Mouse (Mus musculus) CH12.LX (cell line): ENCODE measurements around the gene Marveld2. TPM values are rescaled to one million over a fixed set of nuclear protein-coding genes. Genes with fewer than 3 reads are reported as not detected.

ENCODE experiments used
- DNase-seq: peaks from one replicate; pipeline ENCODE4 v3.0.0-alpha.2; 2013; ENCODE audit errors: extremely low read depth
- H3K27ac ChIP-seq: 2 replicates; pipeline ENCODE4 v1.5.1; 2012; ENCODE audit warnings: low read depth, mild to moderate bottlenecking, control low read depth, moderate library complexity; ENCODE audit not compliant: insufficient read depth
- H3K27me3 ChIP-seq: replicated peaks from 2 replicates; pipeline ENCODE3; 2012; ENCODE audit warnings: inconsistent platforms
- H3K36me3 ChIP-seq, 2 experiments: replicated peaks in 1 of 2; 2 replicates each; pipeline versions ENCODE3 to v1.6.1; 2012; ENCODE audit warnings: inconsistent platforms in 1 of 2, low read length in 1 of 2, mild to moderate bottlenecking in 1 of 2, mixed read lengths in 1 of 2, moderate library complexity in 1 of 2; ENCODE audit not compliant: control insufficient read depth in 1 of 2, insufficient read depth in 1 of 2
- H3K4me1 ChIP-seq, 2 experiments: 2 replicates each; pipeline ENCODE4 v1.6.1; 2012; ENCODE audit warnings: inconsistent platforms in 1 of 2, moderate library complexity in 1 of 2; ENCODE audit not compliant: insufficient read depth in 2 of 2, control insufficient read depth in 1 of 2
- H3K4me2 ChIP-seq: 2 replicates; pipeline ENCODE4 v1.6.1; 2012; ENCODE audit warnings: low read depth, mild to moderate bottlenecking, control low read depth; ENCODE audit not compliant: poor library complexity, insufficient read depth, severe bottlenecking
- H3K4me3 ChIP-seq, 3 experiments: fragments of 150-350 bp in 1 of 3; sonication (generic) in 1 of 3; replicated peaks in 1 of 3; 2 replicates each; pipeline versions ENCODE3 to v1.5.1; 2011 to 2012; ENCODE audit warnings: low read depth in 2 of 3, low read length in 2 of 3, mild to moderate bottlenecking in 2 of 3, moderate library complexity in 2 of 3, control low read depth in 1 of 3, improper control_type of control experiment in 1 of 3, inconsistent platforms in 1 of 3, mixed read lengths in 1 of 3; ENCODE audit not compliant: poor library complexity in 1 of 3
- H3K79me2 ChIP-seq: replicated peaks from 2 replicates; pipeline ENCODE4 v1.6.1; 2012; ENCODE audit warnings: mild to moderate bottlenecking, moderate library complexity; ENCODE audit not compliant: control insufficient read depth, poor library complexity, insufficient read depth, severe bottlenecking; ENCODE audit errors: extremely low read depth
- H3K9ac ChIP-seq: 2 replicates; pipeline ENCODE4 v1.6.1; 2012; ENCODE audit warnings: low read depth, mild to moderate bottlenecking, control low read depth, moderate library complexity; ENCODE audit not compliant: insufficient read depth
- H3K9me3 ChIP-seq: replicated peaks from 2 replicates; pipeline ENCODE3; 2012; ENCODE audit warnings: low read length, inconsistent platforms, mixed read lengths
- CHD1 ChIP-seq: IDR thresholded peaks from 2 replicates; pipeline ENCODE4 v1.6.1; 2012; ENCODE audit warnings: low read depth, low read length, improper control_type of control experiment, inconsistent platforms
- CTCF ChIP-seq, 2 experiments: IDR thresholded peaks in 1 of 2; conservative IDR thresholded peaks in 1 of 2; 2 replicates each; pipeline ENCODE4 v1.5.1; 2011 to 2012; ENCODE audit warnings: low read depth in 2 of 2, low read length in 2 of 2, improper control_type of control experiment in 1 of 2, inconsistent platforms in 1 of 2, mild to moderate bottlenecking in 1 of 2, moderate library complexity in 1 of 2
- E2F4 ChIP-seq: IDR thresholded peaks from 2 replicates; pipeline ENCODE4 v1.6.1; 2011; ENCODE audit warnings: low read depth, low read length, improper control_type of control experiment; ENCODE audit not compliant: insufficient replicate concordance
- EP300 ChIP-seq: IDR thresholded peaks from 2 replicates; pipeline ENCODE4 v1.6.1; 2011; ENCODE audit warnings: low read length, improper control_type of control experiment
- ETS1 ChIP-seq: conservative IDR thresholded peaks from 2 replicates; pipeline ENCODE4 v1.6.1; 2012; ENCODE audit warnings: low read depth, mild to moderate bottlenecking, inconsistent platforms, low read length, improper control_type of control experiment, moderate library complexity
- HCFC1 ChIP-seq: IDR thresholded peaks from 2 replicates; pipeline ENCODE4 v1.6.1; 2012; ENCODE audit warnings: low read depth, mild to moderate bottlenecking, inconsistent platforms, low read length, improper control_type of control experiment
- IRF4 ChIP-seq: IDR thresholded peaks from 2 replicates; pipeline ENCODE4 v1.6.1; 2014; ENCODE audit warnings: low read depth, mild to moderate bottlenecking, inconsistent platforms, low read length, improper control_type of control experiment
- JUN ChIP-seq: IDR thresholded peaks from 2 replicates; pipeline ENCODE4 v1.6.1; 2011; ENCODE audit warnings: low read depth, mild to moderate bottlenecking, low read length, improper control_type of control experiment, moderate library complexity; ENCODE audit not compliant: insufficient read depth
- KAT2A ChIP-seq: IDR thresholded peaks from 2 replicates; pipeline ENCODE4 v1.6.1; 2012; ENCODE audit warnings: low read length, improper control_type of control experiment, inconsistent platforms; ENCODE audit not compliant: insufficient replicate concordance
- MAZ ChIP-seq: IDR thresholded peaks from 2 replicates; pipeline ENCODE4 v1.6.1; 2012; ENCODE audit warnings: low read depth, mild to moderate bottlenecking, inconsistent platforms, low read length, improper control_type of control experiment, moderate library complexity
- MXI1 ChIP-seq: IDR thresholded peaks from 2 replicates; pipeline ENCODE4 v1.6.1; 2011; ENCODE audit warnings: mild to moderate bottlenecking, low read depth, low read length, improper control_type of control experiment
- MYC ChIP-seq: IDR thresholded peaks from 2 replicates; pipeline ENCODE4 v1.6.1; 2011; ENCODE audit warnings: low read depth, mild to moderate bottlenecking, improper control_type of control experiment, low read length
- PAX5 ChIP-seq: IDR thresholded peaks from 2 replicates; pipeline ENCODE4 v1.6.1; 2012; ENCODE audit warnings: low read length, inconsistent platforms, mixed read lengths
- POLR2AphosphoS2 ChIP-seq: IDR thresholded peaks from 2 replicates; pipeline ENCODE4 v1.6.1; 2011; ENCODE audit warnings: low read depth, low read length, improper control_type of control experiment
- RAD21 ChIP-seq: IDR thresholded peaks from 2 replicates; pipeline ENCODE4 v1.6.1; 2011; ENCODE audit warnings: low read depth, mild to moderate bottlenecking, low read length, improper control_type of control experiment, moderate library complexity
- RCOR1 ChIP-seq: conservative IDR thresholded peaks from 2 replicates; pipeline ENCODE4 v1.6.1; 2012; ENCODE audit warnings: low read depth, mild to moderate bottlenecking, inconsistent platforms, low read length, improper control_type of control experiment
- SMC3 ChIP-seq: IDR thresholded peaks from 2 replicates; pipeline ENCODE4 v1.6.1; 2011; ENCODE audit warnings: low read depth, low read length, improper control_type of control experiment
- TCF12 ChIP-seq: IDR thresholded peaks from 2 replicates; pipeline ENCODE4 v1.6.1; 2014; ENCODE audit warnings: low read depth, mild to moderate bottlenecking, inconsistent platforms, low read length, improper control_type of control experiment
- ZC3H11A ChIP-seq: IDR thresholded peaks from 2 replicates; pipeline ENCODE4 v1.6.1; 2012; ENCODE audit warnings: low read depth, mild to moderate bottlenecking, inconsistent platforms, low read length, improper control_type of control experiment
- ZKSCAN1 ChIP-seq: IDR thresholded peaks from 2 replicates; pipeline ENCODE4 v1.6.1; 2012; ENCODE audit warnings: low read depth, inconsistent platforms, low read length, improper control_type of control experiment, borderline replicate concordance
- ZNF384 ChIP-seq: IDR thresholded peaks from 2 replicates; pipeline ENCODE4 v1.6.1; 2012; ENCODE audit warnings: low read depth, low read length, improper control_type of control experiment, inconsistent platforms
- dilution Hi-C: fragments of 300-500 bp; cut with MboI; formaldehyde crosslinking; loops from 2 replicates; pipeline ENCODE4 v1.14.3; 2020; ENCODE audit warnings: low sequenced_read_pairs; ENCODE audit not compliant: extremely low pct_unique_long_range_greater_than_20kb, extremely low pct_ligation_motif_present
- in situ Hi-C: fragments of 300-500 bp; cut with MboI; formaldehyde crosslinking; loops from 3 replicates; pipeline ENCODE4 v1.14.3; 2019; ENCODE audit warnings: low sequenced_read_pairs, low pct_ligation_motif_present, low pct_unique_long_range_greater_than_20kb, mixed read lengths
- polyA plus RNA-seq: library from polyadenylated mRNA; unstranded; fragments of >175 nt; gene quantifications from 2 replicates; pipeline ENCODE4 v1.2.1, GENCODE M21; 2012; ENCODE audit warnings: low read depth; ENCODE audit not compliant: insufficient read length
- total RNA-seq, 2 experiments: library from RNA; depleted of rRNA; stranded (reverse); fragments of 300-350 nt in 1 of 2; fragments of >200 nt in 1 of 2; gene quantifications; 2 replicates each; pipeline ENCODE4 v1.2.3; 2012 to 2014

Gene Marveld2
- total and polyA plus RNA-seq, 3 experiments: 0.13 to 1.9 (median 0.27) TPM

GRCm38 (mm10) chr13:100579951-100580350 is 36.8 kb downstream of the Marveld2 start:
- Histone ChIP-seq H3K27ac (no peak overlapping the region), H3K9ac (no peak overlapping the region), H3K36me3 (peaks cover 0 to 5% of the 10 kb centered on the region in 2 experiments), H3K9me3 (no peaks in the 10 kb centered on the region), H3K79me2 (no peaks in the 10 kb centered on the region), H3K4me1 (peaks cover 0 to 10% of the 10 kb centered on the region in 2 experiments; a peak in 2 of 4 replicates), H3K27me3 (no peaks in the 10 kb centered on the region), H3K4me2 (no peak overlapping the region), H3K4me3 (no peak overlapping the region)
- dilution Hi-C loops: no loop called here
- DNase-seq: no peak
- in situ Hi-C loops: no loop called here
- TF ChIP-seq E2F4: no peak
- peak in 1 of 2 experiments; percentile 53; a peak in 2 of 4 replicates for TF ChIP-seq CTCF (conservative IDR thresholded peaks at IDR 0.05 in 1 of 2, IDR thresholded peaks at IDR 0.05 in 1 of 2; ENCODE audit: low read depth in 2 of 2, low read length in 2 of 2)
- no peak for TF ChIP-seq ZNF384
- TF ChIP-seq ZC3H11A: no peak
- peak; percentile 27 for TF ChIP-seq SMC3
- no peak for TF ChIP-seq MXI1
- peak; percentile 55 for TF ChIP-seq RAD21
- no peak for TF ChIP-seq HCFC1
- no peak for TF ChIP-seq MYC

GRCm38 (mm10) chr13:100579220-100579619 is 37.6 kb downstream of the Marveld2 start:
- in situ Hi-C loops (no loop called here), dilution Hi-C loops (no loop called here)
- H3K27me3 ChIP-seq: no peaks in the 10 kb centered on the region

More at GRCm38 (mm10) chr13:100579220-100579619, 37.6 kb downstream of the Marveld2 start:
- no peaks in the 10 kb centered on the region for H3K79me2 ChIP-seq
- H3K36me3 ChIP-seq: no peaks in the 10 kb centered on the region
- no peak overlapping the region for H3K27ac ChIP-seq
- no peaks in the 10 kb centered on the region for H3K9me3 ChIP-seq
- TF ChIP-seq POLR2AphosphoS2 (no peak), JUN (no peak), ZNF384 (no peak), HCFC1 (no peak), MXI1 (no peak), EP300 (no peak), RCOR1 (no peak), RAD21 (no peak), ZKSCAN1 (no peak), PAX5 (no peak), CHD1 (no peak), IRF4 (no peak), MAZ (no peak), KAT2A (no peak), TCF12 (no peak), E2F4 (no peak), ETS1 (no peak)
- no peak overlapping the region for H3K9ac ChIP-seq
- peaks cover 0 to 10% of the 10 kb centered on the region in 2 experiments; a peak in 2 of 4 replicates for H3K4me1 ChIP-seq
- DNase-seq: no peak
- no peak overlapping the region for H3K4me3 ChIP-seq
- H3K4me2 ChIP-seq: no peak overlapping the region
